Mouse (Mus musculus) left cerebral cortex, adult 2 months (tissue): ENCODE results near the gene Hrk. TPM values are rescaled to one million over a fixed set of nuclear protein-coding genes. Genes with fewer than 3 reads are reported as not detected.

Experiments used
- DNase-seq, 2 experiments: peaks; one replicate each; pipeline ENCODE4 v3.0.0; 2021 to 2022; ENCODE audit warnings: low spot score in 2 of 2, mixed read lengths in 1 of 2; ENCODE audit errors: extremely low spot score in 1 of 2
- H3K27ac ChIP-seq: fragments of 200-600 bp; 2 replicates; pipeline ENCODE4 v1.8.1; 2022
- H3K4me3 ChIP-seq: fragments of 200-600 bp; 2 replicates; pipeline ENCODE4 v1.8.1; 2022
- CTCF ChIP-seq: fragments of 200-600 bp; IDR thresholded peaks from 2 replicates; pipeline ENCODE4 v1.8.1; 2022; ENCODE audit warnings: antibody characterized with exemption, mild to moderate bottlenecking, moderate library complexity
- intact Hi-C: fragments of 180-260 bp; cut with DNase I; formaldehyde crosslinking; loops from one replicate; pipeline ENCODE4 v1.15.1; 2025
- total RNA-seq, 2 experiments: library from RNA; stranded (reverse); gene quantifications; 2 replicates each; pipeline ENCODE4 v1.2.3; 2021

The Hrk gene
- total RNA-seq, 2 experiments from 2014 or later = 26.6 to 26.7 TPM

GRCm38 (mm10) chr5:118143211-118144026, 21.0 kb upstream of the Hrk start:
- 0 out of 2 replicates have a peak overlapping the region, but pooled peaks have one; percentile 15 for H3K27ac ChIP-seq

DNA sequence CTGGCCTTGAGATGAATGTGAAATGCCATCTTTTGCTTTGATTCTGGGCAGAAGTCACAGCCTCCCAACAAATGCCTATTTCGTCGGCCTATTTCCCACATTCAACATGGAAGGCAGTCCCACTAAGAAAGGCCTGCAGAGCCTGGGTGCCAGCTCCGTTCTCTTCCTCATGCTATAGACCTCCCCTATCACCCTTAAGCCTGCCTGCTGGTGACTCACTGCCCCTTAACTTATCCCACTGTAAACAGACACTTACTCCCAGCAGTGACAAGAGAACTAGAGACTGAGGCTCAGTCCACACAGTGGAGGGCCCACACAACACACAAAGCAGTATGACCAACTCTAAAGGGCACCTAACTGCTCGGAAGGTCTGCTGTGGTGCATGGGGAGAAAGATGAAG, 20.1 kb upstream of the Hrk start:
- Histone ChIP-seq H3K4me3 (no peak overlapping the region), H3K27ac (no peak overlapping the region)
- intact Hi-C loops = no loop called here
- no peak for TF ChIP-seq CTCF
- no peak for DNase-seq

More at GRCm38 (mm10) chr5:118143211-118144026, 21.0 kb upstream of the Hrk start:
- DNase-seq = no peak
- H3K4me3 ChIP-seq = no peak overlapping the region
- no peak for TF ChIP-seq CTCF
- intact Hi-C loops = no loop called here

GRCm38 (mm10) chr5:118144770-118145169, 19.7 kb upstream of the Hrk start:
- Histone ChIP-seq H3K4me3 (no peak overlapping the region), H3K27ac (no peak overlapping the region)
- TF ChIP-seq CTCF = no peak
- intact Hi-C loops = no loop called here
- DNase-seq = no peak

DNA sequence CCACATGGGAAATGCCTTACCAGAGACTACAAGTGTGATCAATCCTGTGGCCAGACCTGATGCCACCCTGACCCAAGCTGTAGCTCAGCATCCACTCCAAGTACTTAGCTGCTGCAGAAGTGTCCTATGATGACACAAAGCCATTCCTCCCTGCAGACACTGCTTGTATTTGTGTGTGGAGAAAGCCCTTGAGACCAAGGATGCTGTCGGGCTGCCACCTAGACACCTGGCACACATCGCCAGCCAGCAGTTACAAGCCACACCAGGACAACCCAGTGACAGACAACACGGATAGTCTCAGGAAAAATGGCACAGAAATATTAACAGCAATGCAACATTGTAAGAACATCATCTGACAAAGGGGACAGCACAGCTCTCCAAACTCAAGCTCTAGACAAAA, 19.0 kb upstream of the Hrk start:
- no peak overlapping the region for H3K27ac ChIP-seq
- intact Hi-C loops = no loop called here
- no peak overlapping the region for H3K4me3 ChIP-seq
- no peak for DNase-seq
- no peak for TF ChIP-seq CTCF

DNA sequence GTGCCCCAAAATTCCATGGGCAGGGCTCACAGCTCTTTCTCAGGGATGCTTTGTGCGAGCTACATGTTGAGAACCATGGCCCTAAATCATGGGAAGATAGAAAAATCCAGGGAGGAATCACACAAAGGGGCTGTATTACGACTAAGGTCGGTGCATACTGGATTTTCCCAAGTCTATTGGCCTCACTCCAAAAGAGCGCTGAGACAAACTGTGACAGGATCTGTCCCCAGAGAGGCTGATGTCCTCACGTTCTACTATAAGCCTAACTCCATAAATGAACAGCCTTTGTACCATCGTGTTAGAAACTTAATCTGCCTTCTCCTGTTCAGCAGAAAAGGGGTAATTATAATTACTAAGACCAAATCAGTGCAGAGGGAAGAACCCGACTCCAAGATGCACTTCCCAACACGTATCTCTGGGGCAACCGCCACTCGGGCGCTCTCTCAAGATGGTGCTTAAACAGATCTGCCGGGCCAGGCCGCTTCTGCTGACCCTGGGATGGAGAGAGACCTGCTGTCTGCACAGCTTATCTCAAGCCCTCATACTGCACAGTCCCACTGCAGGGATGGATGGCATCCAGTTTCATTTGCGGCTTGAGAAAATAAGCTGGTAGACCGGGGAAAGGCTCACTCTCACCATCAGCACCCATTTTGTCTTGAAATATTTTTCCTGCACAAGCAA, 18.3 kb upstream of the Hrk start:
- H3K27ac ChIP-seq = no peak overlapping the region
- DNase-seq = no peak
- no peak overlapping the region for H3K4me3 ChIP-seq
- intact Hi-C loops = no loop called here
- no peak for TF ChIP-seq CTCF

GRCm38 (mm10) chr5:118147264-118147663, 17.2 kb upstream of the Hrk start:
- no peak for DNase-seq
- Histone ChIP-seq H3K4me3 (no peak overlapping the region), H3K27ac (no peak overlapping the region)
- intact Hi-C loops = no loop called here
- no peak for TF ChIP-seq CTCF

- Histone ChIP-seq H3K27ac (no peak overlapping the region), H3K4me3 (no peak overlapping the region)
- TF ChIP-seq CTCF = no peak
- intact Hi-C loops = no loop called here
- no peak for DNase-seq
Observed at GRCm38 (mm10) chr5:118149711-118150110, 14.7 kb upstream of the Hrk start.

- no peak for TF ChIP-seq CTCF
- intact Hi-C loops = no loop called here
- peak; percentile 80 to 88 for DNase-seq
- Histone ChIP-seq H3K4me3 (peak within 1 kb of the TSS; percentile 92), H3K27ac (peak within 1 kb of the TSS; percentile 73; the same call in 1 of the 2 replicates)
Observed at GRCm38 (mm10) chr5:118154839-118155564, 9.4 kb upstream of the Hrk start, which contains the start of gene Fbxw8. Gene Fbxw8 (minus strand): TSS chr5:118155464.

DNA sequence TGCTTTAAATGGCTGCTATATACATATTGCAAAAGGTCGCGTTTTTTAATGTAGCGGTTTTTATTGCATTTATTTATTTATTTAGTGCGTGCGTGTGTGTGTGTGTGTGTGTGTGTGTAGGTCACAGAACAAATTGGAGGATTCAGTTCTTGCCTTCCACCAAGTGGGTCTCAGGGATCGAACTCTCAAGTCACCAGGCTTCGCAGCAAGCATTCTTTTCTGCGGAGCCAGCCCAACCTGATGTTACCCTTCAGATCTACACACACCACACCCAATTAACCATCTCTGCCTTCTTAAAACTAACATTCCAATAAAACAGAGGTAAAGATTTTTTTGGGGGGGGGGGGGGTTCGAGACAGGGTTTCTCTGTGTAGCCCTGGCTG, 8.9 kb upstream of the Hrk start:
- H3K27ac ChIP-seq = no peak overlapping the region
- TF ChIP-seq CTCF = no peak
- intact Hi-C loops = no loop called here

GRCm38 (mm10) chr5:118156976-118157375, 7.5 kb upstream of the Hrk start:
- TF ChIP-seq CTCF = no peak
- Histone ChIP-seq H3K4me3 (no peak overlapping the region), H3K27ac (no peak overlapping the region)
- intact Hi-C loops = no loop called here
- no peak for DNase-seq

More for the DNA sequence above, 8.9 kb upstream of the Hrk start:
- H3K4me3 ChIP-seq = peak overlapping the region; percentile 92
- no peak for DNase-seq

DNA sequence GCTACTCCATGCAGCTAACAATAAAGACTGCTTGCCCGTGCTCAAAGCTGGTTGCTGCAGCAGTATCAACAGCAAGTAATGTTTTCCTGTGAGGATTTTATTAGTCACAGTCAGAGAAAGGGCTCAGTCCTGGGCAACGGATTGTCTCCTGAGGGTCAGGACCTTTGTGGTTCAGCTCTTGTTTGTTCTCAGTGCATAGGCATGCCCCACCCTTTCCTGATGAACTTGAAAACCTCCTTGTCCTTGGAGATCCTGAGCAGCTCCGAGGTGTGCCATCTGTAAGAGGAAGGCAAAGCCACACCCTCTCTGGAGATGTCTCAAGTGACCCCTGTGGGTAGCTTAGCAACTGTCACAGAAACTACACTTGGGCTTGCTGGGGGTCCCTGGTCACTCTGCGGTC, 3.8 kb upstream of the Hrk start:
- Histone ChIP-seq H3K4me3 (no peak overlapping the region), H3K27ac (no peak overlapping the region)
- TF ChIP-seq CTCF = no peak
- intact Hi-C loops = no loop called here
- no peak for DNase-seq

- DNase-seq = no peak
- intact Hi-C loops = no loop called here
- Histone ChIP-seq H3K27ac (no peak overlapping the region), H3K4me3 (no peak overlapping the region)
- peak; percentile 31 for TF ChIP-seq CTCF
Observed at GRCm38 (mm10) chr5:118165462-118165861, 1.0 kb downstream of the Hrk start.
